Mouse (Mus musculus): ENCODE data around the gene Cd320.
"Not testable (repeated sequence)": the region's sequence is repeated elsewhere in the genome, so short reads cannot be mapped to it uniquely, and the experiment has no call there.

- not testable (repeated sequence) for TF ChIP-seq CTCF (IDR thresholded peaks at IDR 0.05; ENCODE audit: low read depth); EP300 (optimal IDR thresholded peaks at IDR 0.05)
Measured at GRCm38 (mm10) chr17:33873537-33873936, 30.6 kb downstream of the Cd320 start, which contains the start of gene Gm7029.
